Mouse (Mus musculus) thymus, postnatal 25 days (tissue): ENCODE results near the gene Nphp1.

Experiments
- DNase-seq: peaks from one replicate; pipeline ENCODE4 v3.0.0; 2022

Gene Nphp1

GRCm38 (mm10) chr2:127788440-127789116, at the start of gene Nphp1:
Gene Nphp1, minus strand, starts transcription at chr2:127788897.
- DNase-seq = peak; percentile 83

- no peak for DNase-seq
These were observed 44.1 kb upstream of the Nphp1 start for GRCm38 (mm10) chr2:127832833-127833190.

GRCm38 (mm10) chr2:127832103-127832832, 43.6 kb upstream of the Nphp1 start:
- DNase-seq = no peak

GRCm38 (mm10) chr2:127831401-127832102, 42.9 kb upstream of the Nphp1 start, which contains the start of gene Bub1:
Gene Bub1, minus strand, starts transcription at chr2:127831865.
- peak; percentile 92 for DNase-seq

GRCm38 (mm10) chr2:127791919-127792603, 3.4 kb upstream of the Nphp1 start, which contains the start of gene Mtln:
Gene Mtln, minus strand, starts transcription at chr2:127792488.
- peak; percentile 82 for DNase-seq

- no peak for DNase-seq
These were observed 1.1 kb upstream of the Nphp1 start for GRCm38 (mm10) chr2:127789651-127790270.

- no peak for DNase-seq
These were observed 441 bp upstream of the Nphp1 start for GRCm38 (mm10) chr2:127789138-127789537.

GRCm38 (mm10) chr2:127787226-127787625, 1.5 kb downstream of the Nphp1 start:
- DNase-seq = no peak

- no peak for DNase-seq
These were observed 10.2 kb downstream of the Nphp1 start for GRCm38 (mm10) chr2:127778451-127778850.

- no peak for DNase-seq
These were observed 13.7 kb downstream of the Nphp1 start for GRCm38 (mm10) chr2:127775013-127775412.

GRCm38 (mm10) chr2:127774578-127774941, 14.1 kb downstream of the Nphp1 start:
- no peak for DNase-seq

GRCm38 (mm10) chr2:127773938-127774577, 14.6 kb downstream of the Nphp1 start:
- no peak for DNase-seq

GRCm38 (mm10) chr2:127761587-127761986, 27.1 kb downstream of the Nphp1 start:
- no peak for DNase-seq

- DNase-seq = no peak
These were observed 28.2 kb downstream of the Nphp1 start for GRCm38 (mm10) chr2:127760429-127761000.

- no peak for DNase-seq
These were observed 28.7 kb downstream of the Nphp1 start for GRCm38 (mm10) chr2:127760014-127760413.

GRCm38 (mm10) chr2:127759157-127759880, 29.4 kb downstream of the Nphp1 start:
- no peak for DNase-seq

- DNase-seq = no peak
These were observed 31.5 kb downstream of the Nphp1 start for GRCm38 (mm10) chr2:127757171-127757570.

- DNase-seq = no peak
These were observed 34.6 kb downstream of the Nphp1 start for GRCm38 (mm10) chr2:127754113-127754512.

GRCm38 (mm10) chr2:127751849-127752610, 36.7 kb downstream of the Nphp1 start:
- DNase-seq = no peak

GRCm38 (mm10) chr2:127749376-127749775, 39.3 kb downstream of the Nphp1 start:
- DNase-seq = no peak
